Mouse (Mus musculus) forebrain, embryonic 14.5 days (tissue): ENCODE results near the gene Eif3g. TPM values are rescaled to one million over a fixed set of nuclear protein-coding genes. Genes with fewer than 3 reads are reported as not detected.

Experiments used
- microRNA-seq: library from miRNA; unstranded; fragments of <30 nt; microRNA quantifications from one replicate; pipeline ENCODE4, GENCODE M21; 2016
- polyA plus RNA-seq: library from polyadenylated mRNA; unstranded; fragments of >200 nt; fragmentation: Nextera tagmentation; extraction: Ambion mirVana; gene quantifications from 2 replicates; pipeline ENCODE4 v1.2.1, GENCODE M21; 2014

Gene Eif3g
- polyA plus RNA-seq, 1 experiment from 2014 or later: 264 TPM

Small RNAs within 50 kb of the gene (microRNA-seq; reads per million reads assigned to microRNA genes)
- 0.40 reads per million for gene Mir7081

Other genes with a start within 250 kb of the Eif3g start
- gene Pin1, start 246.5 kb downstream of the Eif3g start, polyA plus RNA-seq: 69.2 and 73.3 TPM in 2 replicates
- 88.7 and 113 TPM in 2 replicates for gene Olfm2, start 152.3 kb downstream of the Eif3g start, polyA plus RNA-seq
- 0.18 and 0.45 TPM in 2 replicates for gene Col5a3, start 83.6 kb downstream of the Eif3g start, polyA plus RNA-seq
- gene Rdh8, start 80.1 kb downstream of the Eif3g start, polyA plus RNA-seq: not detected in 2 replicates
- gene A230050P20Rik, start 30.0 kb downstream of the Eif3g start, polyA plus RNA-seq: 0.62 and 1.2 TPM in 2 replicates
- gene Angptl6, start 18.9 kb downstream of the Eif3g start, polyA plus RNA-seq: 15.5 TPM in 2 replicates
- gene Ppan, start 10.4 kb downstream of the Eif3g start, polyA plus RNA-seq: 44.1 and 49.6 TPM in 2 replicates
- 51.1 and 52.1 TPM in 2 replicates for gene Dnmt1, start 61.3 kb upstream of the Eif3g start, polyA plus RNA-seq
- gene S1pr2, start 78.2 kb upstream of the Eif3g start, polyA plus RNA-seq: 5.9 and 7.8 TPM in 2 replicates
- gene Mrpl4, start 104.1 kb upstream of the Eif3g start, polyA plus RNA-seq: 118 and 129 TPM in 2 replicates
- 2.6 and 3.5 TPM in 2 replicates for gene Icam1, start 117.4 kb upstream of the Eif3g start, polyA plus RNA-seq
- gene Icam4, start 130.8 kb upstream of the Eif3g start, polyA plus RNA-seq: not detected in 2 replicates
- 0.63 and 1.0 TPM in 2 replicates for gene Icam5, start 133.4 kb upstream of the Eif3g start, polyA plus RNA-seq
- gene Zglp1, start 168.5 kb upstream of the Eif3g start, polyA plus RNA-seq: 1.3 and 1.8 TPM in 2 replicates
- gene Gm49373, start 174.5 kb upstream of the Eif3g start, polyA plus RNA-seq: 0.41 and 1.8 TPM in 2 replicates
- gene Fdx1l, start 175.0 kb upstream of the Eif3g start, polyA plus RNA-seq: 60.2 and 69.8 TPM in 2 replicates
- gene Gm38431, start 193.4 kb upstream of the Eif3g start, polyA plus RNA-seq: 1.2 and 1.5 TPM in 2 replicates
- 43.6 and 47.1 TPM in 2 replicates for gene Raver1, start 193.4 kb upstream of the Eif3g start, polyA plus RNA-seq
- gene Tyk2, start 232.6 kb upstream of the Eif3g start, polyA plus RNA-seq: 5.0 and 6.2 TPM in 2 replicates